Mouse (Mus musculus) lung, adult 2 months (tissue): Measurements from ENCODE around the gene Art5.

Experiments used
- CTCF ChIP-seq: fragments of 200-500 bp; IDR thresholded peaks from 2 replicates; pipeline ENCODE4 v1.5.1; 2011; ENCODE audit warnings: mild to moderate bottlenecking, low read length, control low read depth; ENCODE audit not compliant: insufficient read depth
- POLR2A ChIP-seq: fragments of 200-500 bp; IDR thresholded peaks from 2 replicates; pipeline ENCODE4 v1.6.1; 2011; ENCODE audit warnings: low read depth, mild to moderate bottlenecking, control low read depth, low read length, borderline replicate concordance; ENCODE audit errors: extremely low read depth

DNA sequence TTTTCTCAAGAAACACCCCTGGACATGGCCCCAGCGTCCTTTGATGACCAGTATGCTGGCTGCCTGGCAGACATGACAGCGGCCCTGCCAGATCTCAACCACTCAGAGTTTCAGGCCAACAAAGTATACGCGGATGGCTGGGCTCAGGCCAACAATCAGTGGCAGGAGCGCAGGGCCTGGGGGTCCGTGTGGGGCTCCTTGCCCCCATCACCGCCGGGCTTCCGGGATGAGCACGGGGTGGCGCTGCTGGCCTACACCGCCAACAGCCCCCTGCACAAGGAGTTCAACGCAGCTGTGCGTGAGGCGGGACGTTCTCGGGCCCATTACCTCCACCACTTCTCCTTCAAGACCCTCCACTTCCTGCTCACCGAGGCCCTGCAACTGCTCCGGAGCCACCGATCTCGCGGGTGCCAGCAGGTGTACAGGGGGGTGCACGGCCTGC is 2.6 kb downstream of the Art5 start:
- no peak for TF ChIP-seq CTCF
- no peak for TF ChIP-seq POLR2A
